Mouse (Mus musculus): ENCODE measurements around the gene Nxf2. TPM values are rescaled to one million over a fixed set of nuclear protein-coding genes. Genes with fewer than 3 reads are reported as not detected.
"Not testable (repeated sequence)": the region's sequence is repeated elsewhere in the genome, so short reads cannot be mapped to it uniquely, and the experiment has no call there.

The Nxf2 gene
- polyA plus RNA-seq, 1 experiment from 2014 or later, result 0.25 TPM

DNA sequence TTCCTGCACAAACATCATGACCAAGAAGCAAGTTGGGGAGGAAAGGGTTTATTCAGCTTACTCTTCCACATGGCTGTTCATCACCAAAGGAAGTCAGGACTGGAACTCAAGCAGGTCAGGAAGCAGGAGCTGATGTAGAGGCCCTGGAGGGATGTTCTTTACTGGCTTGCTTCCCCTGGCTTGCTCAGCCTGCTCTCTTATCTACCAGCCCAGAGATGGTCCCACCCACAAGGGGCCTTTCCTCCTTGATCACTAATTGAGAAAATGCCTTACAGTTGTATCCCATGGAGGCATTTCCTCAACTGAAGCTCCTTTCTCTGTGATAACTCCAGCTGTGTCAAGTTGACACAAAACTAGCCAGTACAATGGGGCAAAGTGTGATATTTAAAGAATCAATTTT, 49.2 kb downstream of the Nxf2 start:
- not testable (repeated sequence) for H3K4me3 ChIP-seq; ATAC-seq (replicated peaks); H3K4me1 ChIP-seq; H3K27ac ChIP-seq; H3K27me3 ChIP-seq (replicated peaks); H3K36me3 ChIP-seq (replicated peaks); H3K9ac ChIP-seq; H3K9me3 ChIP-seq; H3K4me2 ChIP-seq

DNA sequence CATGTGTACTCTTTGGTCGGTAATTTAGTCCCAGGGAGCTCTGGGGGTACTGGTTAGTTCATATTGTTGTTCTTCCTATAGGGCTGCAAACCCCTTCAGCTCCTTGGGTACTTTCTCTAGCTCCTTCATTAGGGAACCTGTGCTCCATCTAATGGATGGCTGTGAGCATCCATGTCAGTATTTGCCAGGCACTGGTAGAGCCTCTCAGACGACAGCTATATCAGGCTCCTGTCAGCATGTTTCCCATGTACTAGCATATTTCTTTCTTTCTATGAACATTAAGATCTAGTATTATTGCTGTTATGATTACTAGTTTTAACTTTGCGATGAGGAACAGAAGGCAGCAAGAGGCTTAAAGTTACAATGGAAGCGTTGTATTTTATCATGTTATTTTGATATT, 49.7 kb downstream of the Nxf2 start:
- 73% methylated on average over 4 of the region's 4 CpGs for WGBS

DNA sequence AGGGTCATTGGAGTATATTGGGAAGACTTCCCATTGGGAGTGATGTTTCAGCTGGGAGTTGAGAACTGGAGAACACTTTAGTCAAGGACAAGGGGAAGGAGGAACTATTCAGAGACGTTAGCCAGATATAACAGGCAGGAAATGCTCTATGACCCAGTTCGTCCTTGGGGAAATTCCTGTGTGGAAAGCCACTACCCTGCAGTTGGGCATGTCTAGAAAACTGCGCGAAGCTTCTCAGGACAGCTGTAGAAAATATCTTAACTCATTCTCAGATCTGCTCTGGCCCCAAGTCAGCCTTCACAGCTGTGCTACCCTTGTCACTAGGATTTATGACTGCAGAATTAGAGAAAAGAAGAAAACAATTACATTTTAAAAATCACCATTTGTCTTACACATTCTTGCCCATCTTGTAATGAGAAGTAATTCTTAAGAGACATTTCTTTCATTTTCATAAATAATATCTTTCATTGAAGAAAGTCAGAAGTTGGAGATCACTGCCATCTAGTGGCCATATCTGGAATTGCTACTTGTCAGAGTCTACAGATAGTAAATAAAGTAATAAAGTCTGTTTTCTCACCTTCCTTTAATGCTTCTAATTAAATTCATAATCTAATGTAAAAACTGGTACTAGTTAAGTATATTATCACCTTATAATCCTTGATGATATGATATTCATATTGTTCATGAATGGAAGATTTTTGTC, 51.2 kb downstream of the Nxf2 start:
- Histone ChIP-seq H3K4me3 (no peak overlapping the region), H3K9ac (no peak overlapping the region), H3K36me3 (replicated peaks) (no peaks in the 10 kb centered on the region), H3K27ac (no peak overlapping the region), H3K4me1 (no peaks in the 10 kb centered on the region), H3K9me3 (no peaks in the 10 kb centered on the region), H3K27me3 (replicated peaks) (no peaks in the 10 kb centered on the region), H3K4me2 (no peak overlapping the region)
- 44% methylated on average over 4 of the region's 4 CpGs for WGBS
- ATAC-seq (replicated peaks), result no peak

More for the DNA sequence above, 49.7 kb downstream of the Nxf2 start:
- H3K27ac ChIP-seq, result no peak overlapping the region
- H3K27me3 ChIP-seq (replicated peaks), result no peaks in the 10 kb centered on the region
- H3K4me3 ChIP-seq, result no peak overlapping the region
- no peak for ATAC-seq (replicated peaks)
- H3K36me3 ChIP-seq (replicated peaks), result no peaks in the 10 kb centered on the region
- no peak overlapping the region for H3K4me2 ChIP-seq
- no peaks in the 10 kb centered on the region for H3K4me1 ChIP-seq
- no peak overlapping the region for H3K9ac ChIP-seq
- no peaks in the 10 kb centered on the region for H3K9me3 ChIP-seq

DNA sequence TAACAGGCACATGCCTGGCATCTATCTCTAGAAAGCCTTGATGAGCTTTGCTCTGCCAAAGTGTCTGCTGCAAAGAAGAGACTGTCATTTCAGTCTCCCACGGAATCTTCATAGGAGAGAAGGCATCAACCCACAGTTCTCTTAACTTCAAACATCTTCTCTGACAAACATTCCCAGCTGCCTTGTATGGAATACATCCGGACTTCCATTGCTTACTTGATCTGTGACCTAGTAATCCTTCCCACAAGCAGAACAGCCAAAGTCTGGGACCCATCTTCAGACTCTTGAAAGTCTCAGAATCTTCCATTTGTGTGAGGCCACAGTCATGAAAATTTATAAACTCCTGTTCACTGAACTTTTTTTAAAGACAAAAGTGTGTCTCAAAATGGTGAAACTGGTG, 51.7 kb downstream of the Nxf2 start:
- H3K27ac ChIP-seq, result no peak overlapping the region
- H3K9ac ChIP-seq, result no peak overlapping the region
- no peak overlapping the region for H3K4me3 ChIP-seq
- H3K9me3 ChIP-seq, result no peaks in the 10 kb centered on the region
- H3K4me2 ChIP-seq, result no peak overlapping the region
- H3K4me1 ChIP-seq, result no peaks in the 10 kb centered on the region
- no peak for ATAC-seq (replicated peaks)
- 69% methylated on average over 2 of the region's 2 CpGs for WGBS
- no peaks in the 10 kb centered on the region for H3K36me3 ChIP-seq (replicated peaks)
- no peaks in the 10 kb centered on the region for H3K27me3 ChIP-seq (replicated peaks)

DNA sequence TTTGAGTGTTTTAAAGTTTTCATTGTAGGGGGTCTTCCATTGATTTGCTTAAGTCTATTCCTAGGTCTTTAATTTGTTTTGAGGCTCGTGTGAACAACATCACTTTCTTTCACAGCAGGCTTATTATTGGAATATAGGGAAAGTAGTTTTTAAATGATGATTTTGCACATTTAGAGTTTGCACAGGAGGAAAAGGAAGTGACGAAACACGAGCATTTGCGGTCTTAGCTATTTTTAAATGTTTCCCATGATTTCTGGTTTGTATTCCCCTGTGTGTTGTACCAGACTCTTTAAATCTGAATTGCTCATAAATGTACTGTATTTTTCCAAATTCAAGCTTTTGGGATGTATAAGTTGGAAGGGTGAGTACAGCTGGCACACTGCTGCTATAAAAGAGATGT, 54.2 kb downstream of the Nxf2 start:
- no peaks in the 10 kb centered on the region for H3K36me3 ChIP-seq (replicated peaks)
- ATAC-seq (replicated peaks), result no peak
- no peak overlapping the region for H3K4me2 ChIP-seq
- H3K27me3 ChIP-seq (replicated peaks), result no peaks in the 10 kb centered on the region
- no peaks in the 10 kb centered on the region for H3K9me3 ChIP-seq
- no peaks in the 10 kb centered on the region for H3K4me1 ChIP-seq
- H3K27ac ChIP-seq, result no peak overlapping the region
- 86% methylated on average over 4 of the region's 4 CpGs for WGBS
- H3K9ac ChIP-seq, result no peak overlapping the region
- H3K4me3 ChIP-seq, result no peak overlapping the region

Other genes starting within 250 kb of the Nxf2 start
- 85.2 and 89.1 TPM in 2 replicates for gene Armcx1, start 246.8 kb downstream of the Nxf2 start, polyA plus RNA-seq (2015; fragmentation: Nextera tagmentation; extraction: Ambion mirVana)
- 44.8 and 52.8 TPM in 2 replicates for gene Armcx6, start 213.3 kb downstream of the Nxf2 start, polyA plus RNA-seq (2015; fragmentation: Nextera tagmentation; extraction: Ambion mirVana)
- gene Armcx3, start 208.2 kb downstream of the Nxf2 start, polyA plus RNA-seq (2015; fragmentation: Nextera tagmentation; extraction: Ambion mirVana), result 71.3 and 73.2 TPM in 2 replicates
- 92.2 and 101 TPM in 2 replicates for gene Armcx2, start 155.5 kb downstream of the Nxf2 start, polyA plus RNA-seq (2015; fragmentation: Nextera tagmentation; extraction: Ambion mirVana)
- gene Zmat1, start 44.5 kb upstream of the Nxf2 start, polyA plus RNA-seq (2015; fragmentation: Nextera tagmentation; extraction: Ambion mirVana), result 8.8 and 9.2 TPM in 2 replicates
- gene Gm15023, start 212.9 kb upstream of the Nxf2 start, polyA plus RNA-seq (2015; fragmentation: Nextera tagmentation; extraction: Ambion mirVana), result not detected in 2 replicates
- 42.7 and 45.1 TPM in 2 replicates for gene Tceal6, start 245.9 kb upstream of the Nxf2 start, polyA plus RNA-seq (2015; fragmentation: Nextera tagmentation; extraction: Ambion mirVana)

All from midbrain, embryonic 15.5 days (tissue).